Mouse (Mus musculus): ENCODE results near the gene Il13ra1.
A peak's percentile ranks its signal among the peaks of the same experiment; 100 is the strongest.

Il13ra1 gene

GRCm38 (mm10) chrX:36195736-36196525, 84.0 kb downstream of the Il13ra1 start, which contains the start of gene Zcchc12:
TSS of gene Zcchc12 (plus strand) at chrX:36195904.
- peak; percentile 28 for DNase-seq (ENCODE audit: low read depth, low spot score)

- no peak for DNase-seq (ENCODE audit: low read depth, low spot score)
These were observed 97.6 kb downstream of the Il13ra1 start for GRCm38 (mm10) chrX:36209554-36209953.

GRCm38 (mm10) chrX:36211216-36211615, 99.3 kb downstream of the Il13ra1 start:
- DNase-seq (ENCODE audit: low read depth, low spot score) = no peak
